9 mouse cellular contexts compared by ENCODE assay signal in genomic region chr15:62496193-62496592, GRCm38 (mm10).
DNase-seq lines count a peak whose midpoint lies in the region; ATAC-seq lines count a peak whose summit lies in the region.
"Had no signal": no experiment of that assay in that cellular context is flagged by ENCODE, and none has a peak within 500 bp of the region (broad histone marks: within the 10 kb centered on the region; RNA-seq: fewer than 3 reads in every experiment).

No protein-coding gene starts in this region.

- H3K9ac ChIP-seq in heart, embryonic 12.5 days: no peak overlapping the region

- no peak overlapping the region for H3K4me3 ChIP-seq in heart, embryonic 12.5 days

- H3K4me1 ChIP-seq in heart, embryonic 12.5 days (replicated peaks): peaks cover 11% of the 10 kb centered on the region

- WGBS in heart, embryonic 12.5 days: 10% methylated on average over 4 of the region's 4 CpGs

- no peaks in the 10 kb centered on the region for H3K27me3 ChIP-seq in heart, embryonic 12.5 days (replicated peaks)

- intact Hi-C loops in heart, postnatal 25 days (cut with DNase I): no loop called here

- H3K36me3 ChIP-seq in heart, embryonic 12.5 days: no peaks in the 10 kb centered on the region

- peak overlapping the region; percentile 10 for H3K4me2 ChIP-seq in heart, embryonic 12.5 days

- no peaks in the 10 kb centered on the region for H3K9me3 ChIP-seq in heart, embryonic 12.5 days (replicated peaks)

- DNase-seq in heart, postnatal 25 days (ENCODE audit: low spot score): no peak
- peak; percentile 57 for DNase-seq in NIH3T3 (ENCODE audit: low read depth)
- DNase-seq in embryo, embryonic 11.5 days (ENCODE audit: low read depth, low spot score): peak; percentile 38
- peak; percentile 1 for DNase-seq in lung, postnatal 36 days
- no peak for DNase-seq in urinary bladder, adult 18-20 months (ENCODE audit: low spot score in 2 of 2)
- DNase-seq in ovary, adult 18-20 months (ENCODE audit: low spot score): no peak
- DNase-seq in kidney, postnatal 4 days: no peak
- DNase-seq: kidney, postnatal 25 days had no signal

- no peak overlapping the region for H3K27ac ChIP-seq in heart, embryonic 12.5 days (ENCODE audit: poor library complexity, severe bottlenecking)

- no peak for ATAC-seq in heart, embryonic 12.5 days (ENCODE audit: insufficient number of reproducible peaks, low FRiP score)

Comparison
In these comparisons a context has a peak if more than half of its experiments do, and no peak if none do; other contexts are left out.
1. DNase-seq: peak in NIH3T3 (single experiment), embryo, embryonic 11.5 days (single experiment) and lung, postnatal 36 days (single experiment); none in heart, postnatal 25 days (single experiment), urinary bladder, adult 18-20 months (0 of 2), ovary, adult 18-20 months (single experiment) and kidney, postnatal 4 days (0 of 2).